Mouse (Mus musculus): Measurements from ENCODE around the gene Cyth2. TPM values are rescaled to one million over a fixed set of nuclear protein-coding genes. Genes with fewer than 3 reads are reported as not detected.

The Cyth2 gene
- 10.0 TPM for polyA plus RNA-seq (2014; fragmentation: Illumina TruSeq; extraction: RNeasy Lipid Tissue Mini Kit (QIAGEN cat#74804); ENCODE audit: low replicate concordance)

DNA sequence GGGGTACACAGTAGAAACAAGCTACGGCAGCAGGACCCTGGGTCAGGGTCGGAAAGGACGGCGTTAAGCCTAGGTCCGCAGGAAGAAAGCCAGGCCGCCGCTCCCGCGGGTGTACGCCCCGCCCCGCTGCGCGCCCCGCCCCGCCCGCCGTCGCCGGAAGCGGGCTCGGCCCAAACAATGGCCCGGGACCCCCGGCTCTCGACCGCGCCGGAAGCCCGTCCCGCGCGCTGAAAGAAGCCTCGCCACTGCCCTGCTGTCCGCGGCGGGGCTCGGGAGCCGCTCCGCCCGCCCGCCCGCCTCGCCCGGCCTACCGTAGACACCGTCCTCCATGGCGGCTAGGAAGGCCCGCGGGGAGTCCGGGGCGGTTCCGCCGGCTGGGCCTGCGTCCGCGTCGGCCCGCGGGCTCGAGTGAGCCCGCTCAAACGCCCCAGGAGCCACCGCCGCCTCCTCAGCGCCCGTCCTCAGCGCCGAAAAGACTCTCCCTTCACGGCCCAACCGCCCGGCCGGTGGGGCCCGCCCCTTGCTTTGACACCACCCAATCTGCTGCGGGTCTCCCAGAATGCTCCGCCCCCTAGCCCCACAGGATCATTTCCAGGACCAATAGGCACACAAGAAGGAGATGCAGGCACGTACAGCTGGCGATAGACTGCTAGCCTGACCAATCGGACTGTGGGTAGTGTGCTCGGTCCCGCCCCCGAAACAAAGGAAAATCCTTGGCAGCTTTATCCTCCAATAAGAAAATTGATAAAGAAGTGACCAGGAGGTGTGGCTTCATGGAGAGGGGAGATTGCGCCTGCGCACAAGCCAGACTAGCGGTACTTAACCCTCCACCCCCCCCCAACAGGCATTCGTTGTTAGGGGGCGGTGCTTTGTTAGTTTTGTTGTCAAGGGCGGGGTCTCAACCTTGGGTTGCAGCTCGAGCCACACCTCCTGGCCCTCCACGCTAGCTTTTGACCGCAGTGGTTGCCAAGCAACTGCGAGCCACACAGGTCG is at the start of gene Cyth2:
Gene Cyth2 (minus strand): TSS at position 795 of the 993 bp plus-strand sequence.

GRCm38 (mm10) chr7:45830427-45831127 is 16.2 kb upstream of the Cyth2 start, which contains the start of gene Grwd1:
Gene Grwd1 (minus strand): TSS chr7:45830944.

DNA sequence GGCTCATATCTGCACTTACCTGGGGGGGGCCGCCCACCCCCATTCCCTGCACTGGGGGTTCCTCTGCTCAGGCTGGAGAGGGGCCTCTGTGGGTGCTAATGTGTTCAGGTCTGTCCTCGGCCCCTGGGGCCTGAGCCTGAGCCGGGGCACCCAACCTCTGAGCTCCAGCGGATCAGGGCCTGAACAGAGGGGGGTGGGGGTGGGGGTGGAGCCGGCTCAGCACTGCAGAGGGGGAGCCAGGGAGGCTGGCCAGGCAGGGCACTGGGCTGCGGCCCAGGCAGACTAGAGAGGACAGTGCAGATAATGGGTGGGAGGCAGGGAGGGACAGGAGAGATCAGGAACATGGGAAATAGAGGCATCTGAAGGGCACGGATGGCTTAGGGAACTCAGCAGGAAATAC is 10.2 kb upstream of the Cyth2 start, which contains the start of gene Kcnj14:
Gene Kcnj14 (minus strand): TSS at position 185 of the 400 bp plus-strand sequence.

GRCm38 (mm10) chr7:45784524-45785372 is 29.6 kb downstream of the Cyth2 start, which contains the start of gene Sult2b1:
Gene Sult2b1 (minus strand): TSS chr7:45784669.

GRCm38 (mm10) chr7:45783511-45784091 is 30.8 kb downstream of the Cyth2 start, which contains the start of gene Lmtk3:
Gene Lmtk3 (plus strand): TSS chr7:45783738.

Other genes with a start within 250 kb of the Cyth2 start
- gene Bcat2, start 244.4 kb downstream of the Cyth2 start, polyA plus RNA-seq (2014; fragmentation: Illumina TruSeq; extraction: RNeasy Lipid Tissue Mini Kit (QIAGEN cat#74804); ENCODE audit: low replicate concordance): 0.93 TPM
- gene Fgf21, start 199.1 kb downstream of the Cyth2 start, polyA plus RNA-seq (2014; fragmentation: Illumina TruSeq; extraction: RNeasy Lipid Tissue Mini Kit (QIAGEN cat#74804); ENCODE audit: low replicate concordance): not detected
- gene Fut1, start 197.3 kb downstream of the Cyth2 start, polyA plus RNA-seq (2014; fragmentation: Illumina TruSeq; extraction: RNeasy Lipid Tissue Mini Kit (QIAGEN cat#74804); ENCODE audit: low replicate concordance): not detected
- not detected for gene Izumo1, start 192.8 kb downstream of the Cyth2 start, polyA plus RNA-seq (2014; fragmentation: Illumina TruSeq; extraction: RNeasy Lipid Tissue Mini Kit (QIAGEN cat#74804); ENCODE audit: low replicate concordance)
- not detected for gene Rasip1, start 187.1 kb downstream of the Cyth2 start, polyA plus RNA-seq (2014; fragmentation: Illumina TruSeq; extraction: RNeasy Lipid Tissue Mini Kit (QIAGEN cat#74804); ENCODE audit: low replicate concordance)
- not detected for gene Mamstr, start 174.6 kb downstream of the Cyth2 start, polyA plus RNA-seq (2014; fragmentation: Illumina TruSeq; extraction: RNeasy Lipid Tissue Mini Kit (QIAGEN cat#74804); ENCODE audit: low replicate concordance)
- 0.22 TPM for gene Fut2, start 148.2 kb downstream of the Cyth2 start, polyA plus RNA-seq (2014; fragmentation: Illumina TruSeq; extraction: RNeasy Lipid Tissue Mini Kit (QIAGEN cat#74804); ENCODE audit: low replicate concordance)
- not detected for gene Ntn5, start 130.6 kb downstream of the Cyth2 start, polyA plus RNA-seq (2014; fragmentation: Illumina TruSeq; extraction: RNeasy Lipid Tissue Mini Kit (QIAGEN cat#74804); ENCODE audit: low replicate concordance)
- gene Sec1, start 120.2 kb downstream of the Cyth2 start, polyA plus RNA-seq (2014; fragmentation: Illumina TruSeq; extraction: RNeasy Lipid Tissue Mini Kit (QIAGEN cat#74804); ENCODE audit: low replicate concordance): not detected
- not detected for gene Car11, start 114.7 kb downstream of the Cyth2 start, polyA plus RNA-seq (2014; fragmentation: Illumina TruSeq; extraction: RNeasy Lipid Tissue Mini Kit (QIAGEN cat#74804); ENCODE audit: low replicate concordance)
- gene Dbp, start 109.5 kb downstream of the Cyth2 start, polyA plus RNA-seq (2014; fragmentation: Illumina TruSeq; extraction: RNeasy Lipid Tissue Mini Kit (QIAGEN cat#74804); ENCODE audit: low replicate concordance): 3.8 TPM
- gene Rpl18, start 99.1 kb downstream of the Cyth2 start, polyA plus RNA-seq (2014; fragmentation: Illumina TruSeq; extraction: RNeasy Lipid Tissue Mini Kit (QIAGEN cat#74804); ENCODE audit: low replicate concordance): 1.6 TPM
- 1.3 TPM for gene Sphk2, start 96.6 kb downstream of the Cyth2 start, polyA plus RNA-seq (2014; fragmentation: Illumina TruSeq; extraction: RNeasy Lipid Tissue Mini Kit (QIAGEN cat#74804); ENCODE audit: low replicate concordance)
- 3.8 TPM for gene Fam83e, start 93.4 kb downstream of the Cyth2 start, polyA plus RNA-seq (2014; fragmentation: Illumina TruSeq; extraction: RNeasy Lipid Tissue Mini Kit (QIAGEN cat#74804); ENCODE audit: low replicate concordance)
- gene Spaca4, start 88.8 kb downstream of the Cyth2 start, polyA plus RNA-seq (2014; fragmentation: Illumina TruSeq; extraction: RNeasy Lipid Tissue Mini Kit (QIAGEN cat#74804); ENCODE audit: low replicate concordance): not detected
- gene Lmtk3, start 30.8 kb downstream of the Cyth2 start, polyA plus RNA-seq (2014; fragmentation: Illumina TruSeq; extraction: RNeasy Lipid Tissue Mini Kit (QIAGEN cat#74804); ENCODE audit: low replicate concordance): not detected
- gene Sult2b1, start 29.9 kb downstream of the Cyth2 start, polyA plus RNA-seq (2014; fragmentation: Illumina TruSeq; extraction: RNeasy Lipid Tissue Mini Kit (QIAGEN cat#74804); ENCODE audit: low replicate concordance): 5.5 TPM
- not detected for gene Kcnj14, start 10.2 kb upstream of the Cyth2 start, polyA plus RNA-seq (2014; fragmentation: Illumina TruSeq; extraction: RNeasy Lipid Tissue Mini Kit (QIAGEN cat#74804); ENCODE audit: low replicate concordance)
- gene Grwd1, start 16.4 kb upstream of the Cyth2 start, polyA plus RNA-seq (2014; fragmentation: Illumina TruSeq; extraction: RNeasy Lipid Tissue Mini Kit (QIAGEN cat#74804); ENCODE audit: low replicate concordance): not detected
- gene Kdelr1, start 58.2 kb upstream of the Cyth2 start, polyA plus RNA-seq (2014; fragmentation: Illumina TruSeq; extraction: RNeasy Lipid Tissue Mini Kit (QIAGEN cat#74804); ENCODE audit: low replicate concordance): 87.2 TPM
- gene Grin2d, start 63.8 kb upstream of the Cyth2 start, polyA plus RNA-seq (2014; fragmentation: Illumina TruSeq; extraction: RNeasy Lipid Tissue Mini Kit (QIAGEN cat#74804); ENCODE audit: low replicate concordance): not detected
- not detected for gene Syngr4, start 82.1 kb upstream of the Cyth2 start, polyA plus RNA-seq (2014; fragmentation: Illumina TruSeq; extraction: RNeasy Lipid Tissue Mini Kit (QIAGEN cat#74804); ENCODE audit: low replicate concordance)
- gene Tmem143, start 82.4 kb upstream of the Cyth2 start, polyA plus RNA-seq (2014; fragmentation: Illumina TruSeq; extraction: RNeasy Lipid Tissue Mini Kit (QIAGEN cat#74804); ENCODE audit: low replicate concordance): 0.22 TPM
- gene Emp3, start 106.8 kb upstream of the Cyth2 start, polyA plus RNA-seq (2014; fragmentation: Illumina TruSeq; extraction: RNeasy Lipid Tissue Mini Kit (QIAGEN cat#74804); ENCODE audit: low replicate concordance): not detected
- 2.7 TPM for gene Ccdc114, start 109.5 kb upstream of the Cyth2 start, polyA plus RNA-seq (2014; fragmentation: Illumina TruSeq; extraction: RNeasy Lipid Tissue Mini Kit (QIAGEN cat#74804); ENCODE audit: low replicate concordance)
- 0.37 TPM for gene Abcc6, start 215.7 kb upstream of the Cyth2 start, polyA plus RNA-seq (2014; fragmentation: Illumina TruSeq; extraction: RNeasy Lipid Tissue Mini Kit (QIAGEN cat#74804); ENCODE audit: low replicate concordance)
- gene Nomo1, start 219.1 kb upstream of the Cyth2 start, polyA plus RNA-seq (2014; fragmentation: Illumina TruSeq; extraction: RNeasy Lipid Tissue Mini Kit (QIAGEN cat#74804); ENCODE audit: low replicate concordance): 4.3 TPM

Data from small intestine, adult 10 weeks (tissue).